Mouse (Mus musculus): ENCODE results near the gene Cdca3.
A peak's percentile ranks its signal among the peaks of the same experiment; 100 is the strongest.
"Not testable (repeated sequence)": the region's sequence is repeated elsewhere in the genome, so short reads cannot be mapped to it uniquely, and the experiment has no call there.

The Cdca3 gene

GRCm38 (mm10) chr6:124809052-124809774 is 20.1 kb upstream of the Cdca3 start:
- peak; percentile 91 for DNase-seq

- DNase-seq = no peak
Observed at GRCm38 (mm10) chr6:124809775-124810538, 19.4 kb upstream of the Cdca3 start.

- not testable (repeated sequence) for DNase-seq
Observed at GRCm38 (mm10) chr6:124810566-124811402, 18.6 kb upstream of the Cdca3 start.

GRCm38 (mm10) chr6:124811403-124811665 is 18.0 kb upstream of the Cdca3 start:
- DNase-seq = no peak

- peak; percentile 48 for DNase-seq
Observed at GRCm38 (mm10) chr6:124811701-124812560, 17.4 kb upstream of the Cdca3 start.

GRCm38 (mm10) chr6:124812848-124813247 is 16.5 kb upstream of the Cdca3 start:
- peak; percentile 65 for DNase-seq

- DNase-seq = peak; percentile 68
Observed at GRCm38 (mm10) chr6:124813496-124813895, 15.9 kb upstream of the Cdca3 start.

- peak; percentile 95 for DNase-seq
Observed at GRCm38 (mm10) chr6:124813933-124814332, 15.4 kb upstream of the Cdca3 start, which contains the start of gene Tpi1. Gene Tpi1 (minus strand): TSS chr6:124814296.

- DNase-seq = no peak
Observed at GRCm38 (mm10) chr6:124814448-124814847, 14.9 kb upstream of the Cdca3 start.

GRCm38 (mm10) chr6:124814858-124815774 is 14.2 kb upstream of the Cdca3 start:
- no peak for DNase-seq

GRCm38 (mm10) chr6:124816611-124817010 is 12.7 kb upstream of the Cdca3 start:
- DNase-seq = no peak

- no peak for DNase-seq
Observed at GRCm38 (mm10) chr6:124817125-124817524, 12.2 kb upstream of the Cdca3 start.

GRCm38 (mm10) chr6:124817563-124817962 is 11.8 kb upstream of the Cdca3 start:
- DNase-seq = no peak

GRCm38 (mm10) chr6:124817971-124818370 is 11.4 kb upstream of the Cdca3 start:
- DNase-seq = no peak

- DNase-seq = no peak
Observed at GRCm38 (mm10) chr6:124820891-124821290, 8.5 kb upstream of the Cdca3 start.

- DNase-seq = no peak
Observed at GRCm38 (mm10) chr6:124822049-124822448, 7.3 kb upstream of the Cdca3 start.

- DNase-seq = peak; percentile 68
Observed at GRCm38 (mm10) chr6:124828101-124828592, 1.2 kb upstream of the Cdca3 start.

- peak; percentile 98 for DNase-seq
Observed at GRCm38 (mm10) chr6:124829799-124830700, 703 bp downstream of the Cdca3 start.

- DNase-seq = not testable (repeated sequence)
Observed at GRCm38 (mm10) chr6:124831199-124831598, 1.9 kb downstream of the Cdca3 start.

GRCm38 (mm10) chr6:124831649-124832048 is 2.3 kb downstream of the Cdca3 start:
- DNase-seq = no peak

Data from kidney, adult 9 months (tissue).